Mouse (Mus musculus): ENCODE results near the gene Atp2b2. TPM values are rescaled to one million over a fixed set of nuclear protein-coding genes. Genes with fewer than 3 reads are reported as not detected.
"Not testable (repeated sequence)": the region's sequence is repeated elsewhere in the genome, so short reads cannot be mapped to it uniquely, and the experiment has no call there.

The Atp2b2 gene
- polyA plus RNA-seq, 1 experiment from 2014 or later = 5.2 TPM

DNA sequence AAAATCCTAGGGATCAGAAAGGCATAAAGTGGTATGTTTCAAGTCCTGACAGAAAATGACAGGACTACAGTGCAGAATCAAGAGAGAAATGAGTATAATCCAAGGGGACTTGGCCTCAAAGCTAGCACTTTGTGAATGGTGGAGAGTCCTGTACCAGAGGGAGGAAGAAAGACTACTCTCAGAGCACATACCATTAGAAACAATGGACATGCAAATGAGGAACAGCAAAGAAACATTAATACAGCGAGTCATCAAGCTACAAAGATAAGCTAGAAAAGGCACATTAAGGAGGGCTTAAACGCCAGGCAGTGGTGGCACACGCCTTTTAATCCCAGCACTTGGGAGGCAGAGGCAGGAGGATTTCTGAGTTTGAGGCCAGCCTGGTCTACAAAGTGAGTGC is 311.1 kb downstream of the Atp2b2 start:
- Histone ChIP-seq H3K27ac (ENCODE audit: low read depth, low read length) (no peak overlapping the region), H3K9me3 (ENCODE audit: control insufficient read depth, low read length) (no peaks in the 10 kb centered on the region), H3K4me2 (ENCODE audit: low read depth) (no peak overlapping the region), H3K27me3 (ENCODE audit: control insufficient read depth, insufficient read depth, low read length) (no peaks in the 10 kb centered on the region), H3K4me3 (ENCODE audit: low read depth, low read length) (no peak overlapping the region), H3K36me3 (ENCODE audit: control insufficient read depth, insufficient read depth, low read length) (peaks cover 24% of the 10 kb centered on the region), H3K4me1 (ENCODE audit: control insufficient read depth, insufficient read depth, low read length) (no peaks in the 10 kb centered on the region), H3K9ac (ENCODE audit: low read length) (no peak overlapping the region)
- DNase-seq (ENCODE audit: low spot score) = no peak
- ATAC-seq (ENCODE audit: insufficient read depth, low FRiP score, low TSS enrichment) = no peak
- 94% methylated on average over 3 of the region's 3 CpGs for WGBS

DNA sequence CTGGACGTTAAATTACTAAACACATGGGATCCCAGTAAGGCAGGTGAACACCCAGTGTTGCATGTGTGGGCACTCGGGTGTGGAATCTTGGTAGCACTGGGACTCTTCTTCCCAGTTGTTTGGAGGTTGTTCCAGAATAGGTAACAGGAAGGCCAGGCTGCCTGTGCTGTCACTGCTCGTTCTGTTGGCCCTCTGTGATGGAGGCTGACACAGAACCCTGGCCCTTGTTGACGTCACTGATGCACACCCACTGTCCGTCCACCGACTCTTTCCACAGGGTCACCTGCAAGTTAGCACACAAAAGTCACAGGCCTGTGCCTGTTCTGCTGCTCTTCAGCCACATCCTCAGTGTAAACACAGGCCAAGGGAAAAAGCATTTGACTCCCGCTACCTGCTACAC is 314.2 kb downstream of the Atp2b2 start:
- no peak overlapping the region for H3K4me2 ChIP-seq (ENCODE audit: low read depth)
- no peaks in the 10 kb centered on the region for H3K9me3 ChIP-seq (ENCODE audit: control insufficient read depth, low read length)
- H3K36me3 ChIP-seq (ENCODE audit: control insufficient read depth, insufficient read depth, low read length) = peaks cover 13% of the 10 kb centered on the region
- no peak overlapping the region for H3K27ac ChIP-seq (ENCODE audit: low read depth, low read length)
- no peak for ATAC-seq (ENCODE audit: insufficient read depth, low FRiP score, low TSS enrichment)
- H3K27me3 ChIP-seq (ENCODE audit: control insufficient read depth, insufficient read depth, low read length) = no peaks in the 10 kb centered on the region
- WGBS = 90% methylated on average over 7 of the region's 7 CpGs
- H3K9ac ChIP-seq (ENCODE audit: low read length) = no peak overlapping the region
- no peaks in the 10 kb centered on the region for H3K4me1 ChIP-seq (ENCODE audit: control insufficient read depth, insufficient read depth, low read length)
- H3K4me3 ChIP-seq (ENCODE audit: low read depth, low read length) = no peak overlapping the region
- no peak for DNase-seq (ENCODE audit: low spot score)

DNA sequence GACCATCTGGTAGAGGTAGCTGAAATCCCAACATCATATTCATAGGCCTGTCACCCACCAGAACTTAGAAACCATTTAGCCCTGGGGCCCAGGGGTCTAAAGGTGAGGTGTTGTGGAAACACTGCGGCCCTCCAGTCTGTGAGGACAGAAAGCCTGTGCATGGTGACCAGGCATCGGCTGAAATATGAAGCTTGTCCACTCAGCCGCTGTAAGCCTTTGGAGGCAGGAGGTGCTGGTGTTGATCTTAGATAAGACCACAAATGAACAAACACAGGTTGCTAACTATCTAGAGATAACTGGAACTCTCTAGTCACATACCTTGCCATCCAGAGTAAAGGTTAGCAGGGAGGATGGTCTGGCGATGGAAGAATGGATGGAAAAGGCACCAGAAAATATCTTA is 321.4 kb downstream of the Atp2b2 start:
- H3K4me2 ChIP-seq (ENCODE audit: low read depth) = no peak overlapping the region
- H3K36me3 ChIP-seq (ENCODE audit: control insufficient read depth, insufficient read depth, low read length) = peaks cover 10% of the 10 kb centered on the region; the same call in 1 of the 2 replicates

DNA sequence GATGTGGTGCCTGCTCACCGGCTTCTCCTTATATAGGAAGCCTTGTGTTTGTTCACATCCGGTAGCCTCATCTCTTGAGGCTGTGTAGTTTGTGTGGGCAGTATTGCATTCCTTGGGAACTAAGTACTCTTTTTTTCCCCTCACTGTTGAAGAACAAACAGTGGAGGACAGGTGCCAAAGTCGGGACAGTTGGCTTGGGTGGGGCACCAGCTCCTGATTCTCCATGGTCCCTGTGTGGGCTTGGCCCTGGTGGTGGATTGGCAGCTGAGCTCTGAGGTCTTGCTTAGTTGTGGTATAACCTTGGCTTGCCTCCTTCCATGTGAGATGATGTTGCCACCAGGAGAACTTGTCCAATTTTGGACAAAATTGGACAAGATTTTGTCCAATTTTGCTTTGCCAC is 322.5 kb downstream of the Atp2b2 start, which contains the start of gene Ghrl:
Ghrl (minus strand) TSS at position 3 of the 400 bp plus-strand sequence.
- peaks cover 12% of the 10 kb centered on the region for H3K36me3 ChIP-seq (ENCODE audit: control insufficient read depth, insufficient read depth, low read length)
- WGBS = 90% methylated on average over 3 of the region's 3 CpGs
- no peak within 1 kb of the TSS for H3K9ac ChIP-seq (ENCODE audit: low read length)

More for the DNA sequence above, 321.4 kb downstream of the Atp2b2 start:
- no peak overlapping the region for H3K27ac ChIP-seq (ENCODE audit: low read depth, low read length)
- no peak for DNase-seq (ENCODE audit: low spot score)
- WGBS = 94% methylated on average over 4 of the region's 4 CpGs
- H3K27me3 ChIP-seq (ENCODE audit: control insufficient read depth, insufficient read depth, low read length) = no peaks in the 10 kb centered on the region
- H3K4me3 ChIP-seq (ENCODE audit: low read depth, low read length) = no peak overlapping the region
- ATAC-seq (ENCODE audit: insufficient read depth, low FRiP score, low TSS enrichment) = no peak
- no peaks in the 10 kb centered on the region for H3K9me3 ChIP-seq (ENCODE audit: control insufficient read depth, low read length)
- H3K4me1 ChIP-seq (ENCODE audit: control insufficient read depth, insufficient read depth, low read length) = no peaks in the 10 kb centered on the region
- no peak overlapping the region for H3K9ac ChIP-seq (ENCODE audit: low read length)

DNA sequence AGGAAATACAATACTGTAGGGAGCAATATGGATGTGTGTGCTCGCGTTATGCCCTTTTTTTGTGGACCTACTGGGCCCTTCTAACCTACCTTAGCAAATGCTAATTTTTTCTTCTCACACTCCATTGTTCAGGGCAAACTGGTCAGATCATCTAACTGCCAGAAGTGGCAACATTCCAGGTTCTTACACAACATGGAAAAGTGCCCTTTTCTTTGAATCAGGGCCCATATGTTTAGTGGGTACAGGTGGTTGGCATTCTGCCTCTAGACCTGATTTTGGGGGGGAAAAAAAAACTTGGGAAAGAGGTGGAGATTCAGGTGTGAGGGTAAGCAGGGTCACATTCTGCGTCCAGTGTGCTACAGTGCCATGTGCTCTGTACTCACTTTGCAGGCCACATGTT is 324.9 kb downstream of the Atp2b2 start:
- Histone ChIP-seq H3K4me3 (ENCODE audit: low read depth, low read length) (no peak overlapping the region), H3K36me3 (ENCODE audit: control insufficient read depth, insufficient read depth, low read length) (peaks cover 11% of the 10 kb centered on the region), H3K9ac (ENCODE audit: low read length) (no peak overlapping the region), H3K4me2 (ENCODE audit: low read depth) (no peak overlapping the region), H3K27me3 (ENCODE audit: control insufficient read depth, insufficient read depth, low read length) (no peaks in the 10 kb centered on the region), H3K27ac (ENCODE audit: low read depth, low read length) (no peak overlapping the region), H3K4me1 (ENCODE audit: control insufficient read depth, insufficient read depth, low read length) (no peaks in the 10 kb centered on the region), H3K9me3 (ENCODE audit: control insufficient read depth, low read length) (no peaks in the 10 kb centered on the region)
- ATAC-seq (ENCODE audit: insufficient read depth, low FRiP score, low TSS enrichment) (no peak), DNase-seq (ENCODE audit: low spot score) (no peak)
- 86% methylated on average over 3 of the region's 3 CpGs for WGBS

More for the DNA sequence above, 322.5 kb downstream of the Atp2b2 start, which contains the start of gene Ghrl:
- no peaks in the 10 kb centered on the region for H3K4me1 ChIP-seq (ENCODE audit: control insufficient read depth, insufficient read depth, low read length)
- no peak within 1 kb of the TSS for H3K4me2 ChIP-seq (ENCODE audit: low read depth)
- no peak within 1 kb of the TSS for H3K27ac ChIP-seq (ENCODE audit: low read depth, low read length)
- no peak within 1 kb of the TSS for H3K4me3 ChIP-seq (ENCODE audit: low read depth, low read length)
- no peaks in the 10 kb centered on the region for H3K9me3 ChIP-seq (ENCODE audit: control insufficient read depth, low read length)
- H3K27me3 ChIP-seq (ENCODE audit: control insufficient read depth, insufficient read depth, low read length) = no peaks in the 10 kb centered on the region
- DNase-seq (ENCODE audit: low spot score) (no peak), ATAC-seq (ENCODE audit: insufficient read depth, low FRiP score, low TSS enrichment) (no peak)

DNA sequence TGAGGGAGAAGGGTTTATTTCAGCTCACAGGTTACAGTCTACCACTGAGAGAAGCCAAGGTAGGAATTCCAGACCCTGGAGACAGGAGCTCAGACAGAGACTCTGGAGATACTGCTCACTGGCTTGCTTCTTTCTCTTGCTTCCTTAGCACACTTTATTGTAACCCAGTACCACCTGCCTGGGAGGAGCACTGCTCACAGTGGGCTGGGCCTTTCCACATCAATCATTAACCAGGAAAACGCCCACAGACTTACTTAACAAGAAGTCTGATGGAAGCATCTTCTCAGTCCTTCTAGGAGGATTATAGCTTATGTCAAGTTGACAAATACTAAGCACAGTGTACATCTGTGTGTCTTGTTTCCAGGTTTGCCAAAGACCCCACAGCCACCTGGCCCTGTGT is 327.6 kb downstream of the Atp2b2 start:
- WGBS = 67% methylated on average over 1 of the region's 1 CpGs
- peaks cover 16% of the 10 kb centered on the region for H3K36me3 ChIP-seq (ENCODE audit: control insufficient read depth, insufficient read depth, low read length)

DNA sequence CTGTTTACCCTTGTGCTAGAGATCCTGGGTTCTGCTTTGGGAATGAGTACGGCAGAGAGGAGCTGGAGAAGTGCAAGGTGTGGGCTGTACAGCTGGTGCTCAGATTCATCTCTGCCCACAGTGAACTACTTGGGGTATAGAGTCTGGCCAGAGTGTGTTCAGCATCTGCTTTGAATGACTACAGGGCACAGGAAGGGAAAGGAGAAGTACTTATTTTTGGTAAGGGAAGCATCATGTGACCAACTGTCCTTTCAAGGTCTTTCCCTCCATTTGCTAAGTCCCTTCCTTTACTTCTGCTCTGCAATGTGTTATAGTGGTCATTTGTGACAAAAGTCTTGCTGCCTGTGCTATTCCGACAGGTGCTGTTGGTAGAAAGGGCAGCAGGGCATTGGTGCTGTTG is 328.1 kb downstream of the Atp2b2 start:
- Histone ChIP-seq H3K9me3 (ENCODE audit: control insufficient read depth, low read length) (no peaks in the 10 kb centered on the region), H3K27ac (ENCODE audit: low read depth, low read length) (no peak overlapping the region), H3K9ac (ENCODE audit: low read length) (no peak overlapping the region), H3K27me3 (ENCODE audit: control insufficient read depth, insufficient read depth, low read length) (no peaks in the 10 kb centered on the region), H3K4me3 (ENCODE audit: low read depth, low read length) (no peak overlapping the region), H3K36me3 (ENCODE audit: control insufficient read depth, insufficient read depth, low read length) (peaks cover 18% of the 10 kb centered on the region), H3K4me1 (ENCODE audit: control insufficient read depth, insufficient read depth, low read length) (no peaks in the 10 kb centered on the region), H3K4me2 (ENCODE audit: low read depth) (no peak overlapping the region)
- WGBS = 93% methylated on average over 2 of the region's 2 CpGs
- no peak for DNase-seq (ENCODE audit: low spot score)
- no peak for ATAC-seq (ENCODE audit: insufficient read depth, low FRiP score, low TSS enrichment)

More for the DNA sequence above, 327.6 kb downstream of the Atp2b2 start:
- DNase-seq (ENCODE audit: low spot score) = no peak
- H3K27ac ChIP-seq (ENCODE audit: low read depth, low read length) = no peak overlapping the region
- no peaks in the 10 kb centered on the region for H3K9me3 ChIP-seq (ENCODE audit: control insufficient read depth, low read length)
- H3K9ac ChIP-seq (ENCODE audit: low read length) = no peak overlapping the region
- no peak overlapping the region for H3K4me3 ChIP-seq (ENCODE audit: low read depth, low read length)
- ATAC-seq (ENCODE audit: insufficient read depth, low FRiP score, low TSS enrichment) = no peak
- no peaks in the 10 kb centered on the region for H3K27me3 ChIP-seq (ENCODE audit: control insufficient read depth, insufficient read depth, low read length)
- no peak overlapping the region for H3K4me2 ChIP-seq (ENCODE audit: low read depth)
- H3K4me1 ChIP-seq (ENCODE audit: control insufficient read depth, insufficient read depth, low read length) = no peaks in the 10 kb centered on the region

DNA sequence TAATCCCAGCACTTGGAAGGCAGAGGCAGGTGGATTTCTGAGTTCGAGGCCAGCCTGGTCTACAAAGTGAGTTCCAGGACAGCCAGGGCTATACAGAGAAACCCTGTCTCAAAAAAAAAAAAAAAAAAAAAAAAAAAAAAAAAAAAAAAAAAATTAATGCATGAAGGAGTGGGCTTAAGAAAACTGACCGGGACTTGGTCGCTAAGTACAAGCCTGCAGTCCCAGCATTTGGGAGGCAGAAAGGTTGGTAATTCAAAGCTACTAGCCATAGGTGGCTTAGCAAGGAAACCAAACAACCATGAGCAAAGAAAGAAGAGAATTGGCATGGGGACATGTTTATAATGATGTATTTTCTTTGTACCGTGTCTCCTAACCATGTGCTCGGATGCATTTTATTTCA is 329.0 kb downstream of the Atp2b2 start:
- H3K9ac ChIP-seq (ENCODE audit: low read length); H3K9me3 ChIP-seq (ENCODE audit: control insufficient read depth, low read length); DNase-seq (ENCODE audit: low spot score); H3K27ac ChIP-seq (ENCODE audit: low read depth, low read length); H3K27me3 ChIP-seq (ENCODE audit: control insufficient read depth, insufficient read depth, low read length); ATAC-seq (ENCODE audit: insufficient read depth, low FRiP score, low TSS enrichment); H3K4me3 ChIP-seq (ENCODE audit: low read depth, low read length); H3K4me1 ChIP-seq (ENCODE audit: control insufficient read depth, insufficient read depth, low read length); H3K4me2 ChIP-seq (ENCODE audit: low read depth): not testable (repeated sequence)
- WGBS = 96% methylated on average over 4 of the region's 5 CpGs
- peaks cover 14% of the 10 kb centered on the region for H3K36me3 ChIP-seq (ENCODE audit: control insufficient read depth, insufficient read depth, low read length)

DNA sequence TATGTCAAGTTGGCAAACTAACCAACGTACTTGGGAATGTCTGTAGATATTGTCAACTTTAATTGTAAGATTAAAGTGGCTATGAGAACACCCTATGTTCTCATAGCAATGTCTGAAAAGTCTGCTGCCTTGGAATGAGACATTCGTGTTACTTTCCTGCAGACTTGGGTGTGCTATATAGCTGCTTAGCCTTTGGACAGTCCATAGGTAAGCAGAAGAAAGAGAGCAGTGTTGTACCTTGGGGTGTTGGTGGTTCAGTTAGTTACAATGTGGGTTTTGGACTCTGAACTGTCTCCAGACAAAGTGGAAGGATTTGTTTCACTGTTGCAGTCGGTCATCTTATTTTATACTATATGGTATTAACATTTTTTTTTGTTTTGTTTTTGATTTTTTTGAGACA is 329.7 kb downstream of the Atp2b2 start:
- DNase-seq (ENCODE audit: low spot score) = no peak
- Histone ChIP-seq H3K9ac (ENCODE audit: low read length) (no peak overlapping the region), H3K27ac (ENCODE audit: low read depth, low read length) (no peak overlapping the region), H3K4me1 (ENCODE audit: control insufficient read depth, insufficient read depth, low read length) (no peaks in the 10 kb centered on the region), H3K9me3 (ENCODE audit: control insufficient read depth, low read length) (no peaks in the 10 kb centered on the region), H3K27me3 (ENCODE audit: control insufficient read depth, insufficient read depth, low read length) (no peaks in the 10 kb centered on the region), H3K4me2 (ENCODE audit: low read depth) (no peak overlapping the region), H3K36me3 (ENCODE audit: control insufficient read depth, insufficient read depth, low read length) (peaks cover 17% of the 10 kb centered on the region), H3K4me3 (ENCODE audit: low read depth, low read length) (no peak overlapping the region)
- ATAC-seq (ENCODE audit: insufficient read depth, low FRiP score, low TSS enrichment) = no peak
- WGBS = 96% methylated on average over 3 of the region's 3 CpGs
